Mouse (Mus musculus): Measurements from ENCODE around the gene Dgkh. TPM values are rescaled to one million over a fixed set of nuclear protein-coding genes. Genes with fewer than 3 reads are reported as not detected.
"Not testable (repeated sequence)": the region's sequence is repeated elsewhere in the genome, so short reads cannot be mapped to it uniquely, and the experiment has no call there.

The Dgkh gene
- total RNA-seq, 2 experiments from 2014 or later: 0.23 TPM; not detected in 1

GRCm38 (mm10) chr14:78724414-78725306 is 7.9 kb downstream of the Dgkh start:
- peak; percentile 87 for ATAC-seq (replicated peaks; ENCODE audit: low FRiP score, low TSS enrichment, poor library complexity, severe bottlenecking)

- not testable (repeated sequence) for ATAC-seq (replicated peaks; ENCODE audit: low FRiP score, low TSS enrichment, poor library complexity, severe bottlenecking)
These were observed 8.9 kb downstream of the Dgkh start for GRCm38 (mm10) chr14:78723655-78724054.

GRCm38 (mm10) chr14:78722031-78722430 is 10.5 kb downstream of the Dgkh start:
- ATAC-seq (replicated peaks; ENCODE audit: low FRiP score, low TSS enrichment, poor library complexity, severe bottlenecking): no peak

GRCm38 (mm10) chr14:78716035-78716434 is 16.5 kb downstream of the Dgkh start:
- ATAC-seq (replicated peaks; ENCODE audit: low FRiP score, low TSS enrichment, poor library complexity, severe bottlenecking): no peak

- no peak for ATAC-seq (replicated peaks; ENCODE audit: low FRiP score, low TSS enrichment, poor library complexity, severe bottlenecking)
These were observed 19.9 kb downstream of the Dgkh start for GRCm38 (mm10) chr14:78712565-78713148.

GRCm38 (mm10) chr14:78710647-78711046 is 21.9 kb downstream of the Dgkh start:
- ATAC-seq (replicated peaks; ENCODE audit: low FRiP score, low TSS enrichment, poor library complexity, severe bottlenecking): no peak

GRCm38 (mm10) chr14:78705616-78706015 is 27.0 kb downstream of the Dgkh start:
- no peak for ATAC-seq (replicated peaks; ENCODE audit: low FRiP score, low TSS enrichment, poor library complexity, severe bottlenecking)

GRCm38 (mm10) chr14:78703989-78704388 is 28.6 kb downstream of the Dgkh start:
- ATAC-seq (replicated peaks; ENCODE audit: low FRiP score, low TSS enrichment, poor library complexity, severe bottlenecking): no peak

- ATAC-seq (replicated peaks; ENCODE audit: low FRiP score, low TSS enrichment, poor library complexity, severe bottlenecking): no peak
These were observed 29.2 kb downstream of the Dgkh start for GRCm38 (mm10) chr14:78703361-78703760.

- no peak for ATAC-seq (replicated peaks; ENCODE audit: low FRiP score, low TSS enrichment, poor library complexity, severe bottlenecking)
These were observed 30.5 kb downstream of the Dgkh start for GRCm38 (mm10) chr14:78702048-78702447.

- ATAC-seq (replicated peaks; ENCODE audit: low FRiP score, low TSS enrichment, poor library complexity, severe bottlenecking): no peak
These were observed 31.1 kb downstream of the Dgkh start for GRCm38 (mm10) chr14:78701501-78701900.

GRCm38 (mm10) chr14:78701087-78701486 is 31.5 kb downstream of the Dgkh start:
- no peak for ATAC-seq (replicated peaks; ENCODE audit: low FRiP score, low TSS enrichment, poor library complexity, severe bottlenecking)

GRCm38 (mm10) chr14:78699634-78700033 is 32.9 kb downstream of the Dgkh start:
- ATAC-seq (replicated peaks; ENCODE audit: low FRiP score, low TSS enrichment, poor library complexity, severe bottlenecking): no peak

GRCm38 (mm10) chr14:78699196-78699595 is 33.4 kb downstream of the Dgkh start:
- no peak for ATAC-seq (replicated peaks; ENCODE audit: low FRiP score, low TSS enrichment, poor library complexity, severe bottlenecking)

- ATAC-seq (replicated peaks; ENCODE audit: low FRiP score, low TSS enrichment, poor library complexity, severe bottlenecking): no peak
These were observed 38.5 kb downstream of the Dgkh start for GRCm38 (mm10) chr14:78694121-78694520.

GRCm38 (mm10) chr14:78692602-78693001 is 40.0 kb downstream of the Dgkh start:
- no peak for ATAC-seq (replicated peaks; ENCODE audit: low FRiP score, low TSS enrichment, poor library complexity, severe bottlenecking)

- ATAC-seq (replicated peaks; ENCODE audit: low FRiP score, low TSS enrichment, poor library complexity, severe bottlenecking): no peak
These were observed 40.6 kb downstream of the Dgkh start for GRCm38 (mm10) chr14:78691926-78692487.

GRCm38 (mm10) chr14:78690883-78691282 is 41.7 kb downstream of the Dgkh start:
- ATAC-seq (replicated peaks; ENCODE audit: low FRiP score, low TSS enrichment, poor library complexity, severe bottlenecking): no peak

GRCm38 (mm10) chr14:78690387-78690786 is 42.2 kb downstream of the Dgkh start:
- no peak for ATAC-seq (replicated peaks; ENCODE audit: low FRiP score, low TSS enrichment, poor library complexity, severe bottlenecking)

- ATAC-seq (replicated peaks; ENCODE audit: low FRiP score, low TSS enrichment, poor library complexity, severe bottlenecking): no peak
These were observed 42.6 kb downstream of the Dgkh start for GRCm38 (mm10) chr14:78689950-78690349.

GRCm38 (mm10) chr14:78687716-78688115 is 44.9 kb downstream of the Dgkh start:
- ATAC-seq (replicated peaks; ENCODE audit: low FRiP score, low TSS enrichment, poor library complexity, severe bottlenecking): no peak
